Mouse (Mus musculus) testis, postnatal 10 days (tissue): ENCODE data around the gene Rab8a.
"Not testable (repeated sequence)": the region's sequence is repeated elsewhere in the genome, so short reads cannot be mapped to it uniquely, and the experiment has no call there.

Source experiments
- DNase-seq: peaks from one replicate; pipeline ENCODE4 v3.0.0; 2021; ENCODE audit warnings: low spot score

The Rab8a gene

GRCm38 (mm10) chr8:72160707-72161697 is at the start of gene Rab8a:
Gene Rab8a (plus strand): TSS chr8:72161200.
- peak; percentile 100 for DNase-seq

- DNase-seq: no peak
Observed at GRCm38 (mm10) chr8:72112486-72112885, 48.5 kb upstream of the Rab8a start.

GRCm38 (mm10) chr8:72115202-72115601 is 45.8 kb upstream of the Rab8a start:
- no peak for DNase-seq

- DNase-seq: no peak
Observed at GRCm38 (mm10) chr8:72118616-72119015, 42.4 kb upstream of the Rab8a start.

- DNase-seq: not testable (repeated sequence)
Observed at GRCm38 (mm10) chr8:72121486-72121885, 39.5 kb upstream of the Rab8a start.

GRCm38 (mm10) chr8:72121997-72122396 is 39.0 kb upstream of the Rab8a start:
- no peak for DNase-seq

GRCm38 (mm10) chr8:72127834-72128233 is 33.2 kb upstream of the Rab8a start:
- no peak for DNase-seq

- no peak for DNase-seq
Observed at GRCm38 (mm10) chr8:72131251-72131650, 29.7 kb upstream of the Rab8a start.

GRCm38 (mm10) chr8:72131901-72132300 is 29.1 kb upstream of the Rab8a start:
- no peak for DNase-seq

- no peak for DNase-seq
Observed at GRCm38 (mm10) chr8:72132417-72132816, 28.6 kb upstream of the Rab8a start.

- DNase-seq: no peak
Observed at GRCm38 (mm10) chr8:72132891-72133290, 28.1 kb upstream of the Rab8a start.

GRCm38 (mm10) chr8:72133507-72133906 is 27.5 kb upstream of the Rab8a start:
- no peak for DNase-seq

- peak; percentile 78 for DNase-seq
Observed at GRCm38 (mm10) chr8:72134756-72135445, 26.1 kb upstream of the Rab8a start, which contains the start of gene Tpm4. Gene Tpm4 (plus strand): TSS chr8:72134975.

GRCm38 (mm10) chr8:72135446-72136301 is 25.3 kb upstream of the Rab8a start:
- DNase-seq: peak; percentile 67

GRCm38 (mm10) chr8:72136302-72136978 is 24.6 kb upstream of the Rab8a start:
- peak; percentile 70 for DNase-seq

- no peak for DNase-seq
Observed at GRCm38 (mm10) chr8:72137431-72137830, 23.6 kb upstream of the Rab8a start.

- DNase-seq: no peak
Observed at GRCm38 (mm10) chr8:72138456-72138855, 22.5 kb upstream of the Rab8a start.

GRCm38 (mm10) chr8:72143256-72143824 is 17.7 kb upstream of the Rab8a start:
- no peak for DNase-seq

GRCm38 (mm10) chr8:72144345-72144975 is 16.5 kb upstream of the Rab8a start:
- DNase-seq: no peak

GRCm38 (mm10) chr8:72145511-72145910 is 15.5 kb upstream of the Rab8a start:
- no peak for DNase-seq

- no peak for DNase-seq
Observed at GRCm38 (mm10) chr8:72146056-72146455, 14.9 kb upstream of the Rab8a start.
